Mouse (Mus musculus): ENCODE measurements around the gene Fzr1. TPM values are rescaled to one million over a fixed set of nuclear protein-coding genes. Genes with fewer than 3 reads are reported as not detected.

Gene Fzr1
- total RNA-seq, 2 experiments from 2014 or later, result 55.4 to 56.8 TPM

GRCm38 (mm10) chr10:81402227-81402765 is 24.0 kb upstream of the Fzr1 start:
- DNase-seq, result no peak

- peak; percentile 83 for DNase-seq
These were observed 23.4 kb upstream of the Fzr1 start for GRCm38 (mm10) chr10:81401521-81402226.

GRCm38 (mm10) chr10:81401205-81401520 is 22.8 kb upstream of the Fzr1 start:
- no peak for DNase-seq

- DNase-seq, result no peak
These were observed 22.3 kb upstream of the Fzr1 start for GRCm38 (mm10) chr10:81400371-81401204.

GRCm38 (mm10) chr10:81399798-81400308 is 21.5 kb upstream of the Fzr1 start:
- DNase-seq, result no peak

- no peak for DNase-seq
These were observed 21.0 kb upstream of the Fzr1 start for GRCm38 (mm10) chr10:81399296-81399695.

GRCm38 (mm10) chr10:81396749-81397148 is 18.4 kb upstream of the Fzr1 start:
- DNase-seq, result no peak

- no peak for DNase-seq
These were observed 17.5 kb upstream of the Fzr1 start for GRCm38 (mm10) chr10:81395865-81396264.

GRCm38 (mm10) chr10:81395127-81395526 is 16.8 kb upstream of the Fzr1 start:
- DNase-seq, result peak; percentile 88

GRCm38 (mm10) chr10:81393456-81394063 is 15.2 kb upstream of the Fzr1 start:
- no peak for DNase-seq

GRCm38 (mm10) chr10:81392781-81393185 is 14.5 kb upstream of the Fzr1 start, which contains the start of gene Smim24:
Gene Smim24, plus strand, starts transcription at chr10:81393051.
- DNase-seq, result no peak

- DNase-seq, result no peak
These were observed 14.0 kb upstream of the Fzr1 start for GRCm38 (mm10) chr10:81392270-81392669.

- DNase-seq, result no peak
These were observed 12.3 kb upstream of the Fzr1 start for GRCm38 (mm10) chr10:81390678-81390965.

GRCm38 (mm10) chr10:81389801-81390677 is 11.7 kb upstream of the Fzr1 start:
- peak; percentile 87 for DNase-seq

- DNase-seq, result no peak
These were observed 11.1 kb upstream of the Fzr1 start for GRCm38 (mm10) chr10:81389373-81389772.

GRCm38 (mm10) chr10:81388505-81389055 is 10.3 kb upstream of the Fzr1 start, which contains the start of gene Gm48552:
Gene Gm48552, plus strand, starts transcription at chr10:81389005.
- DNase-seq, result no peak

GRCm38 (mm10) chr10:81387716-81388115 is 9.4 kb upstream of the Fzr1 start:
- DNase-seq, result no peak

GRCm38 (mm10) chr10:81385603-81386306 is 7.4 kb upstream of the Fzr1 start:
- DNase-seq, result no peak

- no peak for DNase-seq
These were observed 6.3 kb upstream of the Fzr1 start for GRCm38 (mm10) chr10:81384605-81384982.

- peak; percentile 100 for DNase-seq
These were observed 5.7 kb upstream of the Fzr1 start, which contains the start of the genes Dohh and Gm48551 for GRCm38 (mm10) chr10:81383802-81384604. Gene Dohh, plus strand, starts transcription at chr10:81384428. Gene Gm48551, plus strand, starts transcription at chr10:81384466.
